Mouse (Mus musculus): ENCODE measurements at regions not wholly inside any gene's neighbourhood (a gene's known extent, or its start where the extent isn't known, plus 50 kb on each side); places are given as distances from the start of the nearest gene placed in this dataset.

GRCm38 (mm10) chr6:143528898-143529297 is 361.9 kb downstream of the Etnk1 start:
- no peaks in the 10 kb centered on the region for H3K79me2 ChIP-seq (ENCODE audit: control insufficient read depth, insufficient read depth)
- H3ac ChIP-seq (ENCODE audit: control insufficient read depth, insufficient read length, low read depth): no peak overlapping the region
- no peak overlapping the region for H3K4me3 ChIP-seq (ENCODE audit: insufficient read depth, poor library complexity, severe bottlenecking)
- no peaks in the 10 kb centered on the region for H3K27me3 ChIP-seq (ENCODE audit: control insufficient read depth, insufficient read depth, insufficient read length)
- TF ChIP-seq MAX (IDR thresholded peaks at IDR 0.05) (no peak), CTCF (IDR thresholded peaks at IDR 0.05; ENCODE audit: control insufficient read depth, insufficient read depth, insufficient read length) (no peak)
- no peaks in the 10 kb centered on the region for H3K36me3 ChIP-seq (ENCODE audit: control insufficient read depth, insufficient read depth)
- no peaks in the 10 kb centered on the region for H3K79me3 ChIP-seq (ENCODE audit: low read depth)

- Histone ChIP-seq H3ac (ENCODE audit: control insufficient read depth, insufficient read length, low read depth) (no peak overlapping the region), H3K36me3 (ENCODE audit: control insufficient read depth, insufficient read depth) (no peaks in the 10 kb centered on the region), H3K27me3 (ENCODE audit: control insufficient read depth, insufficient read depth, insufficient read length) (no peaks in the 10 kb centered on the region), H3K79me3 (ENCODE audit: low read depth) (no peaks in the 10 kb centered on the region), H3K79me2 (ENCODE audit: control insufficient read depth, insufficient read depth) (no peaks in the 10 kb centered on the region), H3K4me3 (ENCODE audit: insufficient read depth, poor library complexity, severe bottlenecking) (no peak overlapping the region)
- peak; percentile 20 for TF ChIP-seq MYOD1 (IDR thresholded peaks at IDR 0.05; ENCODE audit: control insufficient read depth, insufficient read length, low read depth)
- TF ChIP-seq FOSL1 (IDR thresholded peaks at IDR 0.05; ENCODE audit: insufficient read depth, low read length, poor library complexity, severe bottlenecking): no peak
- TF ChIP-seq CEBPB (IDR thresholded peaks at IDR 0.05; ENCODE audit: low read depth): no peak
These were observed 363.6 kb downstream of the Etnk1 start for GRCm38 (mm10) chr6:143530372-143531224.

GRCm38 (mm10) chr6:143531477-143531876 is 364.5 kb downstream of the Etnk1 start:
- Histone ChIP-seq H3K27me3 (ENCODE audit: control insufficient read depth, insufficient read depth, insufficient read length) (no peaks in the 10 kb centered on the region), H3K79me3 (ENCODE audit: low read depth) (no peaks in the 10 kb centered on the region), H3K36me3 (ENCODE audit: control insufficient read depth, insufficient read depth) (no peaks in the 10 kb centered on the region), H3ac (ENCODE audit: control insufficient read depth, insufficient read length, low read depth) (no peak overlapping the region), H3K4me3 (ENCODE audit: insufficient read depth, poor library complexity, severe bottlenecking) (no peak overlapping the region), H3K79me2 (ENCODE audit: control insufficient read depth, insufficient read depth) (no peaks in the 10 kb centered on the region)
- TF ChIP-seq CEBPB (IDR thresholded peaks at IDR 0.05; ENCODE audit: low read depth): no peak

DNA sequence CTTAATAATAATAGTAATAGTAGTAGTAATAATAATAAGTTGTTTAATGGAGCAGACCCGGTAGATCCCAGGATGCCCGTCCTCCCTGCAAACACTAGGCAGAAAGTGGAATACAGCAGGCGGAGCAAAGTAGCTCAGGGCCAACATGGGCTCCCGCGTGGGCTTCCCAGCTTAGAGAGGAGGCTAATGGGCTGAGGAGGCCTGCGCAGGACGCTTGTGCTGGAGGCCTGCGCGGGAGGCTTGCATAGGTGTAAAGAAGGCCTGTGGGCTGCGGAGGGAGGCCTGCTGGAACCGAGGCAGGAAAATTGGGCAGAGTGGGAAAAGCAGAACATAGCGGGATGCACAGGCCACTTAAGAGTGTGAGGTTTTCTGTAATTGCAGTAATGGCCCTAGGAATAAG is 365.4 kb downstream of the Etnk1 start:
- Histone ChIP-seq H3K27me3 (ENCODE audit: control insufficient read depth, insufficient read depth, insufficient read length) (no peaks in the 10 kb centered on the region), H3K36me3 (ENCODE audit: control insufficient read depth, insufficient read depth) (no peaks in the 10 kb centered on the region), H3K79me2 (ENCODE audit: control insufficient read depth, insufficient read depth) (no peaks in the 10 kb centered on the region), H3K79me3 (ENCODE audit: low read depth) (no peaks in the 10 kb centered on the region), H3K4me3 (ENCODE audit: insufficient read depth, poor library complexity, severe bottlenecking) (no peak overlapping the region), H3ac (ENCODE audit: control insufficient read depth, insufficient read length, low read depth) (no peak overlapping the region)
- no peak for TF ChIP-seq CEBPB (IDR thresholded peaks at IDR 0.05; ENCODE audit: low read depth)
- TF ChIP-seq MYOG (IDR thresholded peaks at IDR 0.05; ENCODE audit: control insufficient read depth, extremely low read depth, insufficient read length): no peak
- TF ChIP-seq USF1 (IDR thresholded peaks at IDR 0.05; ENCODE audit: low read depth): no peak
- no peak for TF ChIP-seq CTCF (IDR thresholded peaks at IDR 0.05; ENCODE audit: control insufficient read depth, insufficient read depth, insufficient read length)
- no peak for TF ChIP-seq MAX (IDR thresholded peaks at IDR 0.05)
- TF ChIP-seq FOSL1 (IDR thresholded peaks at IDR 0.05; ENCODE audit: insufficient read depth, low read length, poor library complexity, severe bottlenecking): no peak
- TF ChIP-seq MYOD1 (IDR thresholded peaks at IDR 0.05; ENCODE audit: control insufficient read depth, insufficient read length, low read depth): no peak

DNA sequence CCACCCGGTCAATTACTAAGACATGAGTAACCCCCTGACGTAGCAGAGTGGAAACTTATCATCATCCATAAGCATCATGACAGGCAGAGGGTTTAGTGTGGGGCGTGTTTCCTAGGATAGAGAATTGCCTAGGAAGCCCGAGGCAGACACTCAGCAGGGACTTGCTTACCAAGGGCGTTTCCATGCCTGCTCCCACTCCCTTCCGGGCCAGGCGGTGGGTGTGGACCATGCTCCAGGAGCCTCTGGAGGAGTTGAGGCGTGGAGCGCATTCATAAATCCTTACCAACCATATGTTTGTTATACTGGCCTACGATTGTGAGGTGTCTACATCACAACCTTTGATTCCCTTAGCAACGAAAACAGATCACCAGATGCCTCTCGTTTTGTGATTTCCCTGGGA is 368.2 kb downstream of the Etnk1 start:
- no peak overlapping the region for H3ac ChIP-seq (ENCODE audit: control insufficient read depth, insufficient read length, low read depth)
- H3K79me3 ChIP-seq (ENCODE audit: low read depth): no peaks in the 10 kb centered on the region
- no peaks in the 10 kb centered on the region for H3K27me3 ChIP-seq (ENCODE audit: control insufficient read depth, insufficient read depth, insufficient read length)
- TF ChIP-seq CEBPB (IDR thresholded peaks at IDR 0.05; ENCODE audit: low read depth) (no peak), MAX (IDR thresholded peaks at IDR 0.05) (no peak), FOSL1 (IDR thresholded peaks at IDR 0.05; ENCODE audit: insufficient read depth, low read length, poor library complexity, severe bottlenecking) (no peak), MYOD1 (IDR thresholded peaks at IDR 0.05; ENCODE audit: control insufficient read depth, insufficient read length, low read depth) (no peak)
- no peak overlapping the region for H3K4me3 ChIP-seq (ENCODE audit: insufficient read depth, poor library complexity, severe bottlenecking)
- no peaks in the 10 kb centered on the region for H3K36me3 ChIP-seq (ENCODE audit: control insufficient read depth, insufficient read depth)
- H3K79me2 ChIP-seq (ENCODE audit: control insufficient read depth, insufficient read depth): no peaks in the 10 kb centered on the region

- Histone ChIP-seq H3K4me3 (ENCODE audit: insufficient read depth, poor library complexity, severe bottlenecking) (no peak overlapping the region), H3ac (ENCODE audit: control insufficient read depth, insufficient read length, low read depth) (no peak overlapping the region), H3K36me3 (ENCODE audit: control insufficient read depth, insufficient read depth) (no peaks in the 10 kb centered on the region), H3K27me3 (ENCODE audit: control insufficient read depth, insufficient read depth, insufficient read length) (no peaks in the 10 kb centered on the region), H3K79me3 (ENCODE audit: low read depth) (no peaks in the 10 kb centered on the region), H3K79me2 (ENCODE audit: control insufficient read depth, insufficient read depth) (no peaks in the 10 kb centered on the region)
- TF ChIP-seq MYOD1 (IDR thresholded peaks at IDR 0.05; ENCODE audit: control insufficient read depth, insufficient read length, low read depth) (no peak), MYOG (IDR thresholded peaks at IDR 0.05; ENCODE audit: control insufficient read depth, extremely low read depth, insufficient read length) (no peak)
These were observed 368.7 kb downstream of the Etnk1 start for GRCm38 (mm10) chr6:143535726-143536125.
